Mouse (Mus musculus): ENCODE measurements at regions not wholly inside any gene's neighbourhood (a gene's known extent, or its start where the extent isn't known, plus 50 kb on each side); places are given as distances from the start of the nearest gene placed in this dataset.

DNA sequence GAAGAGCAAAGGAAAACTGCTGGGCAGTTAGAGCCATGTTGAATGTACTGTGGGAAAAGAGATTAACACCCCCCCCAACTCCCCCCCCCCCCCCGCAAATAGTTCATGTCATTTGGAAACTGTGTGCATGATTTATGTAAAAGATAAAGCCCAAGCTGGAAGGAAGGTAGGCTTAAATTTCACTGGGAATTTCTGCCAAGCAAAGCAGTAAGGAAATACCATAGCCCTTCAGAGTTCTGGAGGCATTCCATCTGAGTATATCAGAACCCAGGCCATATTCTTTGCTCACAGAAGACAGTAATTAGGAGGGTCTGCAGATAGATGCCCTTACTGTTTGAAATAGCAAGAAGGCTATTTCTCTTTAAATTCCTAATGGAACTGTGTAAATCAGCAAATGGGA lies 221.3 kb upstream of the Adamts5 start:
- Histone ChIP-seq H3K4me3 (replicated peaks in 1 of 3; ENCODE audit: low read depth in 2 of 3, low read length in 2 of 3, poor library complexity in 1 of 3) (no peak overlapping the region), H3K4me2 (ENCODE audit: insufficient read depth, low read depth, poor library complexity, severe bottlenecking) (no peak overlapping the region), H3K36me3 (replicated peaks in 1 of 2; ENCODE audit: control insufficient read depth in 1 of 2, insufficient read depth in 1 of 2, low read length in 1 of 2) (no peaks in the 10 kb centered on the region), H3K27ac (ENCODE audit: insufficient read depth, low read depth) (no peak overlapping the region), H3K9me3 (replicated peaks; ENCODE audit: low read length) (no peaks in the 10 kb centered on the region), H3K79me2 (replicated peaks; ENCODE audit: control insufficient read depth, extremely low read depth, insufficient read depth, poor library complexity, severe bottlenecking) (no peaks in the 10 kb centered on the region), H3K4me1 (ENCODE audit: control insufficient read depth in 1 of 2, insufficient read depth in 2 of 2) (peaks cover 0 to 37% of the 10 kb centered on the region in 2 experiments; a peak in 2 of 4 replicates), H3K27me3 (replicated peaks) (no peaks in the 10 kb centered on the region), H3K9ac (ENCODE audit: insufficient read depth, low read depth) (no peak overlapping the region)
- TF ChIP-seq EP300 (IDR thresholded peaks at IDR 0.05; ENCODE audit: low read length), result no peak
- no peak for TF ChIP-seq MAFK (IDR thresholded peaks at IDR 0.05; ENCODE audit: insufficient replicate concordance, low read length)
- TF ChIP-seq MAX (IDR thresholded peaks at IDR 0.05; ENCODE audit: low read length), result no peak
- TF ChIP-seq E2F4 (IDR thresholded peaks at IDR 0.05; ENCODE audit: insufficient replicate concordance, low read depth, low read length), result no peak
- TF ChIP-seq PAX5 (IDR thresholded peaks at IDR 0.05; ENCODE audit: low read length), result no peak
- no peak for TF ChIP-seq POLR2AphosphoS2 (IDR thresholded peaks at IDR 0.05; ENCODE audit: low read depth, low read length)
- TF ChIP-seq JUND (conservative IDR thresholded peaks at IDR 0.05; ENCODE audit: low read depth, low read length), result no peak
- dilution Hi-C loops (cut with MboI; ENCODE audit: extremely low pct_ligation_motif_present, extremely low pct_unique_long_range_greater_than_20kb, low sequenced_read_pairs) (no loop called here), in situ Hi-C loops (cut with MboI; ENCODE audit: low pct_ligation_motif_present, low pct_unique_long_range_greater_than_20kb, low sequenced_read_pairs) (no loop called here)
- DNase-seq (ENCODE audit: extremely low read depth), result no peak

DNA sequence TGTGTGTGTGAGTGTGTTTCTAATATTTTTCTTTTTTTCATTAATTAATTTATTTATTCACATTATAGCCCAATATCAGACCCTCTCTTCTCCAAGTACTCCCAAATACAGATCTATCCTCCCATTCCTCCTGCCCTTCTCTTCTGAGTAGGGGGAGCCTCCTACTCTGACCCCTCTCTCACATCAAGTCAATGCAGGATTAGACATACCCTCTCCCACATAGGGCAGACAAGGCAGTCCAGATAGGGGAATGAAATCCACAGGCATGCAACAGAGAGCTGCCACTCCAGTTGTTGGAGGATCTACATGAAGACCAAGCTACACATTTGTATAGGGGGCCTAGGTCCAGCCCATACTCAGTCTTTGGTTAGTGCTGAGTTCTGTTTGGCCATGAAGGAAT lies 216.3 kb upstream of the Adamts5 start:
- H3K4me1 ChIP-seq (ENCODE audit: control insufficient read depth in 1 of 2, insufficient read depth in 2 of 2), result peaks cover 0 to 15% of the 10 kb centered on the region in 2 experiments; a peak in 1 of 4 replicates
- no peaks in the 10 kb centered on the region for H3K36me3 ChIP-seq (replicated peaks in 1 of 2; ENCODE audit: control insufficient read depth in 1 of 2, insufficient read depth in 1 of 2, low read length in 1 of 2)
- H3K4me3 ChIP-seq (replicated peaks in 1 of 3; ENCODE audit: low read depth in 2 of 3, low read length in 2 of 3, poor library complexity in 1 of 3), result no peak overlapping the region
- no peak overlapping the region for H3K9ac ChIP-seq (ENCODE audit: insufficient read depth, low read depth)
- H3K9me3 ChIP-seq (replicated peaks; ENCODE audit: low read length), result no peaks in the 10 kb centered on the region
- no peaks in the 10 kb centered on the region for H3K79me2 ChIP-seq (replicated peaks; ENCODE audit: control insufficient read depth, extremely low read depth, insufficient read depth, poor library complexity, severe bottlenecking)
- in situ Hi-C loops (cut with MboI; ENCODE audit: low pct_ligation_motif_present, low pct_unique_long_range_greater_than_20kb, low sequenced_read_pairs) (no loop called here), dilution Hi-C loops (cut with MboI; ENCODE audit: extremely low pct_ligation_motif_present, extremely low pct_unique_long_range_greater_than_20kb, low sequenced_read_pairs) (no loop called here)
- no peak for DNase-seq (ENCODE audit: extremely low read depth)
- H3K27me3 ChIP-seq (replicated peaks), result no peaks in the 10 kb centered on the region
- H3K4me2 ChIP-seq (ENCODE audit: insufficient read depth, low read depth, poor library complexity, severe bottlenecking), result no peak overlapping the region
- TF ChIP-seq POLR2AphosphoS2 (IDR thresholded peaks at IDR 0.05; ENCODE audit: low read depth, low read length) (no peak), E2F4 (IDR thresholded peaks at IDR 0.05; ENCODE audit: insufficient replicate concordance, low read depth, low read length) (no peak), NRF1 (IDR thresholded peaks at IDR 0.05; ENCODE audit: low read depth, low read length) (no peak), ZMIZ1 (IDR thresholded peaks at IDR 0.05; ENCODE audit: low read depth, low read length) (no peak), SMC3 (IDR thresholded peaks at IDR 0.05; ENCODE audit: low read depth, low read length) (no peak), POLR2A (IDR thresholded peaks at IDR 0.05; ENCODE audit: low read depth, low read length) (no peak), SIN3A (IDR thresholded peaks at IDR 0.05; ENCODE audit: low read length) (no peak), CHD1 (IDR thresholded peaks at IDR 0.05; ENCODE audit: low read depth, low read length) (no peak), UBTF (IDR thresholded peaks at IDR 0.05; ENCODE audit: low read depth, low read length) (no peak)
- no peak overlapping the region for H3K27ac ChIP-seq (ENCODE audit: insufficient read depth, low read depth)

All from CH12.LX (cell line).